Mouse (Mus musculus) liver, embryonic 16.5 days (tissue): ENCODE measurements around the gene Por. TPM values are rescaled to one million over a fixed set of nuclear protein-coding genes. Genes with fewer than 3 reads are reported as not detected.

ENCODE experiments used
- ATAC-seq: fragments of 200-750 bp; cut with Nextera tagmentation; 2 replicates; pipeline ENCODE4 v1.8.0; 2017; ENCODE audit warnings: low read depth, mild to moderate bottlenecking, moderate number of reproducible peaks, moderate library complexity
- H3K27ac ChIP-seq: fragments of 300-500 bp; sonication (generic); 2 replicates; pipeline ENCODE4 v1.5.1; 2014; ENCODE audit warnings: mild to moderate bottlenecking, low read length
- H3K27me3 ChIP-seq: fragments of 300-500 bp; sonication (generic); 2 replicates; pipeline ENCODE4 v1.6.1; 2014; ENCODE audit warnings: low read depth, low read length, mixed read lengths; ENCODE audit not compliant: control insufficient read depth, insufficient read depth
- H3K36me3 ChIP-seq: fragments of 300-500 bp; sonication (generic); 2 replicates; pipeline ENCODE4 v1.6.1; 2014; ENCODE audit warnings: mild to moderate bottlenecking; ENCODE audit not compliant: control insufficient read depth, insufficient read depth
- H3K4me1 ChIP-seq: fragments of 300-500 bp; sonication (generic); 2 replicates; pipeline ENCODE4 v1.6.1; 2014; ENCODE audit warnings: low read depth, low read length, mixed read lengths; ENCODE audit not compliant: control insufficient read depth
- H3K4me2 ChIP-seq: fragments of 300-500 bp; sonication (generic); 2 replicates; pipeline ENCODE4 v1.6.1; 2014; ENCODE audit warnings: low read depth, low read length, mixed read lengths
- H3K4me3 ChIP-seq: fragments of 300-500 bp; sonication (generic); 2 replicates; pipeline ENCODE4 v1.5.1; 2014; ENCODE audit warnings: low read depth, mild to moderate bottlenecking, low read length
- H3K9ac ChIP-seq: fragments of 300-500 bp; sonication (generic); 2 replicates; pipeline ENCODE4 v1.6.1; 2014; ENCODE audit warnings: low read depth, low read length
- H3K9me3 ChIP-seq: fragments of 300-500 bp; sonication (generic); replicated peaks from 2 replicates; pipeline ENCODE4 v1.6.1; 2016; ENCODE audit warnings: low read length; ENCODE audit not compliant: control insufficient read depth
- WGBS: fragments of 180-500 bp; shearing (Covaris S2); extraction: QIAGEN DNeasy Blood & Tissue Kit; methylation state at CpG from one replicate; pipeline ENCODE4 v1.1.7; 2014; ENCODE audit not compliant: insufficient replicate concordance; 5-methylcytosine and 5-hydroxymethylcytosine counted together
- polyA plus RNA-seq: library from polyadenylated mRNA; unstranded; fragments of >200 nt; fragmentation: Nextera tagmentation; extraction: Ambion mirVana; gene quantifications from 2 replicates; pipeline ENCODE4 v1.2.1, GENCODE M21; 2015

Gene Por
- polyA plus RNA-seq, 1 experiment from 2014 or later: 53.1 TPM

DNA sequence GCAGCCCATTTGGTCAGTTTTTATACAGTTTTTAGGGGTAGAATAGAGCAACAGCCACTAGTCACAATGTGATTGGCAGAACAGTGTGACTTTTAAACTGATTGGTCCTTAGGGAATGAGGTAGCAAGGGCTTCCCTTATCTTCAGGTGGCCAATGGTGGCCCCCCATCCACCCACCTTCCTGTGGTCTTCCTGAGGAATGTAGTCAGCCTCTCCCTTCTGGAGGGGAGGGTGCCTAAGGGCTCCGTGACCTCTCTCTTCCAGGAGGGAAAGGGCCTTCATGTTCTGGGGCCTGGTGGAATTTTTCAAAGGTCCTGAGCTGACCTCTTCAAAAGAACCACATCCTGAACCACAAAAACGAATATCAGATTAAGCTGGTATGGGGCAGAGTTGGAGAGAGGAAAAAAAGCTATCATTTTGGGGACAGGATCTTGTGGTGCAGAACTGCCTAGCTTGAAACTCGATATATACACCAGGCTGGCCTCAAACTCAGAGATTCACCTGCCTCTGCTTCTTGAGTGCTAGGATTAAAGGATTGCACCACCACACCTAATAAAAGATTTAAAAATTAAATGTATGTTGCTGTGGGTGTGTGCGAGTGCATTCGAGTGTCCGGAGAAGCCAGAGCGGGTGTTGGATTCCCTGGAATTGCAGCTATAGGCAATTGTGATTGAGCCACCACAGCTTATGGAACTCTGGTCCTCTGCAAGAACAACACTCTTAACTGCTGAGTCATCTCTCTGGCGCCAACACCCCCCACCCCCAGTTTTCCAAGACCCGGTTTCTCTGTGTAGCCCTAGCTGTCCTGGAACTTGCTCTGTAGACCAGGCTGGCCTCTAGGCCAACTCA lies 21.1 kb upstream of the Por start:
- H3K4me1 ChIP-seq: no peaks in the 10 kb centered on the region
- no peak overlapping the region for H3K4me2 ChIP-seq
- H3K27ac ChIP-seq: no peak overlapping the region
- H3K36me3 ChIP-seq: no peaks in the 10 kb centered on the region
- ATAC-seq: no peak
- 46% methylated on average over 9 of the region's 9 CpGs for WGBS
- H3K9ac ChIP-seq: no peak overlapping the region
- H3K27me3 ChIP-seq: no peaks in the 10 kb centered on the region
- no peaks in the 10 kb centered on the region for H3K9me3 ChIP-seq
- no peak overlapping the region for H3K4me3 ChIP-seq

DNA sequence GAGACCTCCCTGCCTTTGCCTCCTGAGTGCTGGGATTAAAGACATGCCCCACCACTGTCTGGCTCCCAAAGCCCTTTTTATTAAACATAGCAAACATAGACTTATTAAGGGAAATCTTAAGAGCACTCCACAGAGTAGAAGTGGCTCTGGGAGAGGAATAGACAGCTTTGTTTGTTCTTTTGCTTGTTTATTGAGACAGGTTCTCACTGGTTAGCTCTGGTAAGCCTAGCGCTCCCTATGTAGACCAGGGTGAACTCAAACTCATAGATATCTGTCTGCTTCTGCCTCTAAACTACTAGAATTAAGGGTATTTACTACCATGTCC lies 20.6 kb upstream of the Por start:
- Histone ChIP-seq H3K36me3 (no peaks in the 10 kb centered on the region), H3K27ac (no peak overlapping the region), H3K4me2 (no peak overlapping the region), H3K9me3 (no peaks in the 10 kb centered on the region), H3K27me3 (no peaks in the 10 kb centered on the region), H3K4me3 (no peak overlapping the region), H3K4me1 (no peaks in the 10 kb centered on the region), H3K9ac (no peak overlapping the region)
- WGBS: 74% methylated on average over 1 of the region's 1 CpGs
- no peak for ATAC-seq

DNA sequence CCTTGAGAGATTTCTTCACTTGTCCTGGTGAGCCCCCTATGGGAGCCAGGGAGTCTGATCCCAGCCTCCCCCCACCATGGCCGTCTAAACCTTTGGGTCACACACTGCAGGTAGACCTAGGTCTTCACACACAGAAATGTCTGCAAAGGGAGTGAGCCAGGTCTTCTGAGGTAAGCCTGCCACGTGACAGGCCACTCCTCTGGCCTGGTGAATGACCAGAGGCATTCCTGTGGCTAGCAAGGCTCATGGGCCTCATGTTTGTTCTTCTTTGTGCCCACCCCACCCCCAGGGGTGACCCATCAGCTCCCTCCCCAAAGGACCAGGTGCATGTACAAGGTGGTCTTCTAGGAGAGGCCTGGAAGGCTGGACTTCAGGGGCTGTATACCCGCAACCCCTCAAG lies 18.3 kb upstream of the Por start:
- Histone ChIP-seq H3K9ac (no peak overlapping the region), H3K4me3 (no peak overlapping the region), H3K4me2 (no peak overlapping the region), H3K36me3 (no peaks in the 10 kb centered on the region), H3K27me3 (no peaks in the 10 kb centered on the region), H3K27ac (no peak overlapping the region), H3K9me3 (no peaks in the 10 kb centered on the region), H3K4me1 (no peaks in the 10 kb centered on the region)
- 66% methylated on average over 3 of the region's 3 CpGs for WGBS
- ATAC-seq: no peak

DNA sequence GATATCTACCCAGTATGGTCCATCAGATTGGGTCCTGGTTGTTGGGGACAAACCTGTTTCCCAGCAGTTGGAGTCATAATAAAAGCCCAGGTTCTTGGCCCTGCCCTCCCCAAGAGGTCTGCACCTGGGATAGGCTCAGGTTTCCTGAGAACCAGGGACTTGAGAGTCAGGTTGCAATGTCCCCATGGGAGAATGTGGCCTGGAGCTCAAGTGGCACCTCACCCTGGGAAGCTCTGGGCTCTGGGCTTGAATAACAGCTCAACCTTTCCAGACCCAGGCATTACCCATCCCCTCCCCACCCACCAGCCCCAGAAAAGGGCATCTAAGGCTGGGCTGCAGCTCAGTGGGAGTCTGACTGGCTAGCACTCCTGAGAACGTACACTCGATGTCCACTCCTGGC lies 16.6 kb upstream of the Por start:
- ATAC-seq: no peak
- H3K4me2 ChIP-seq: no peak overlapping the region
- H3K27me3 ChIP-seq: no peaks in the 10 kb centered on the region
- H3K9me3 ChIP-seq: no peaks in the 10 kb centered on the region
- no peak overlapping the region for H3K9ac ChIP-seq
- H3K27ac ChIP-seq: no peak overlapping the region
- H3K4me3 ChIP-seq: no peak overlapping the region
- H3K4me1 ChIP-seq: no peaks in the 10 kb centered on the region; the same call in none of the 2 replicates
- H3K36me3 ChIP-seq: no peaks in the 10 kb centered on the region
- 57% methylated on average over 2 of the region's 2 CpGs for WGBS

DNA sequence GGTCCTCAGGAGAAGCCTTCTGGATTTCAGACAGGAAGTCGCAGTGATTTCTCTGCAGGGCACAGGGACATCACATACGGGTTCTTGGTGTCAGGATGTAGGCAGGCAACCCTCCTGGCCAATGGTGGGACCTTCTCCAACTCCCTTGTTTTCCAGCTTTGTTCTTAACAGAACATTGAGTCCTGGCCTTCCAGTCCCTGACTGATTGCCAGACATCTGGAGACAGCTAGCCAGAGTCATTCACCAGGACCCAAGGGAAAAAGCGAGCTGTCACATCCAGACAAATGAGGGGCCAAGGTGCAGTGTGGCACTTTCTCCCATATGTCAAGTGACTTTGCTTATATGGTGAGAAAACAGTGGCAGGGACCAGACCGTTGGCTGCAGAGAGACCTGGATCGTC lies 13.8 kb upstream of the Por start:
- no peak overlapping the region for H3K27ac ChIP-seq
- no peak for ATAC-seq
- no peak overlapping the region for H3K4me3 ChIP-seq
- no peaks in the 10 kb centered on the region for H3K27me3 ChIP-seq
- WGBS: 63% methylated on average over 5 of the region's 5 CpGs
- no peaks in the 10 kb centered on the region for H3K36me3 ChIP-seq
- no peaks in the 10 kb centered on the region for H3K9me3 ChIP-seq
- H3K4me1 ChIP-seq: no peaks in the 10 kb centered on the region; the same call in none of the 2 replicates
- no peak overlapping the region for H3K4me2 ChIP-seq
- no peak overlapping the region for H3K9ac ChIP-seq

GRCm38 (mm10) chr5:135657128-135657527 lies 12.7 kb upstream of the Por start:
- Histone ChIP-seq H3K4me1 (no peaks in the 10 kb centered on the region; the same call in none of the 2 replicates), H3K36me3 (no peaks in the 10 kb centered on the region), H3K4me2 (no peak overlapping the region), H3K9ac (no peak overlapping the region), H3K27me3 (no peaks in the 10 kb centered on the region), H3K9me3 (no peaks in the 10 kb centered on the region), H3K27ac (no peak overlapping the region), H3K4me3 (no peak overlapping the region)
- 76% methylated on average over 5 of the region's 5 CpGs for WGBS
- no peak for ATAC-seq

- peak; percentile 45; the same call in 1 of the 2 replicates for ATAC-seq
- Histone ChIP-seq H3K9ac (no peak overlapping the region), H3K4me2 (peak overlapping the region; percentile 26; the same call in 1 of the 2 replicates), H3K27ac (no peak overlapping the region), H3K27me3 (no peaks in the 10 kb centered on the region), H3K4me3 (peak overlapping the region; percentile 10; the same call in 1 of the 2 replicates), H3K4me1 (no peaks in the 10 kb centered on the region; the same call in none of the 2 replicates), H3K36me3 (no peaks in the 10 kb centered on the region), H3K9me3 (no peaks in the 10 kb centered on the region)
- 29% methylated on average over 17 of the region's 17 CpGs for WGBS
Measured at GRCm38 (mm10) chr5:135657703-135658373, 12.0 kb upstream of the Por start.

GRCm38 (mm10) chr5:135659956-135660355 lies 9.9 kb upstream of the Por start:
- H3K4me2 ChIP-seq: no peak overlapping the region
- 46% methylated on average over 4 of the region's 4 CpGs for WGBS

DNA sequence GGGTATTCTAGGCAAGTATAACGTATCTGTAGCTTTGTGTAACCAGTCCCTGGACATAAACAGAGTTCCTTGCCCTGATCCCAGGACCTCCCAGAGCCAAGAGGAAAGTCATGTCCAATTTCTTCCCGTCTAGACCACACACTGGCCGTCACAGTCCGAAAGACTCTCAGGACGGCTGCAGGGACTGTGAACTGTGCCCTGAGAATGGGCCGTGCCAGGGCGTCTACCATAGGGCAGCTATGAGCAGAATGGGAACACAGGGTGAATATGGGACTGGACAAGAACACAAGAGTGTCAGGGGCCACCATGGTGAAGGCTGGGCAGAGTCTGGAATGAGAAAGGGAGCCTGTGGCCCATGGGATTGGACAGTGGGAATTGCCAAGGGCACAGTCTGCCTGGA lies 9.3 kb upstream of the Por start:
- 59% methylated on average over 7 of the region's 7 CpGs for WGBS
- Histone ChIP-seq H3K9me3 (no peaks in the 10 kb centered on the region), H3K4me2 (no peak overlapping the region), H3K4me3 (no peak overlapping the region), H3K9ac (no peak overlapping the region), H3K36me3 (no peaks in the 10 kb centered on the region), H3K27ac (no peak overlapping the region), H3K4me1 (no peaks in the 10 kb centered on the region; the same call in none of the 2 replicates), H3K27me3 (no peaks in the 10 kb centered on the region)
- no peak for ATAC-seq

More at GRCm38 (mm10) chr5:135659956-135660355, 9.9 kb upstream of the Por start:
- Histone ChIP-seq H3K4me1 (no peaks in the 10 kb centered on the region; the same call in none of the 2 replicates), H3K4me3 (no peak overlapping the region), H3K27me3 (no peaks in the 10 kb centered on the region), H3K27ac (no peak overlapping the region), H3K9me3 (no peaks in the 10 kb centered on the region), H3K9ac (no peak overlapping the region), H3K36me3 (no peaks in the 10 kb centered on the region)
- ATAC-seq: no peak
